Mouse (Mus musculus) retina, postnatal 7 days (tissue): ENCODE data around the gene Tfip11.
"Not testable (repeated sequence)": the region's sequence is repeated elsewhere in the genome, so short reads cannot be mapped to it uniquely, and the experiment has no call there.

Experiments used
- DNase-seq: peaks from one replicate; pipeline ENCODE4 v3.0.0-alpha.2; 2012; ENCODE audit warnings: low read depth, low spot score

Tfip11 gene

DNA sequence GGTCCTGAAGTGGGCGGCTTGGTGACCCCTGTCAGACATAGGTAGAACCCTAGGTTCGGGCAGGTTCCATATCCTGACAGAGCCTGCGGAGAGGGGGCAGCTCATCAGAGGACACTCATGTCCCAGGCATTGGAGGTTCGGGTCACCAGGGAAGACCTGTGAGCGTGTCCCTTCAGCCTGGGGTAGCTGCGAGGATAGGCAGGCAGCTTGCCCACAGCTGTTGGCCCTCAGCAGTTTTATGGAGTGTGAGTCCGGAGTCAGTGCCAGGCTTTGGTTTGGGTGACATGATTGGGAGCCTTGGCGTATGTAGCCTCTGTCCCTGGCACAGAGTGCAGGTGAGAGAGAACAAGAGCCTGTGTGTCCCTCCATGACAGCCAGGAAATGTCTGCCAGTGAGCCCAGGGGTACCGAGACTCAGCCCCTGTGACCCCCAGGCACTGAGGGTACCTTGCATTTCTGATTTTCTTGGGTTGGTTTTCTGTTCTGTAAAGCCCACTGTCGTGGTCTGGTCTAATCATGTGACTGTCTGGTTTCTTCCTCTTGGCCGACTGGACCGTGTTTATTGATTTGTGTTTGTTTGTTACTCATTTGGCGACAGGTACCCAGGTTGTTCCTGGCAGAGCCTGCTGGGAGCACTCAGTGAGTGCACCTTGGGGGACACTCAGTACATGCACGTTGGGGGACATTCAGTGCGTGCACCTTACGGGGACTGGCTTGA lies 36.2 kb upstream of the Tfip11 start:
- DNase-seq, result no peak

GRCm38 (mm10) chr5:112290536-112290880 lies 35.6 kb upstream of the Tfip11 start:
- DNase-seq, result no peak

- no peak for DNase-seq
Observed at GRCm38 (mm10) chr5:112291866-112292265, 34.3 kb upstream of the Tfip11 start.

DNA sequence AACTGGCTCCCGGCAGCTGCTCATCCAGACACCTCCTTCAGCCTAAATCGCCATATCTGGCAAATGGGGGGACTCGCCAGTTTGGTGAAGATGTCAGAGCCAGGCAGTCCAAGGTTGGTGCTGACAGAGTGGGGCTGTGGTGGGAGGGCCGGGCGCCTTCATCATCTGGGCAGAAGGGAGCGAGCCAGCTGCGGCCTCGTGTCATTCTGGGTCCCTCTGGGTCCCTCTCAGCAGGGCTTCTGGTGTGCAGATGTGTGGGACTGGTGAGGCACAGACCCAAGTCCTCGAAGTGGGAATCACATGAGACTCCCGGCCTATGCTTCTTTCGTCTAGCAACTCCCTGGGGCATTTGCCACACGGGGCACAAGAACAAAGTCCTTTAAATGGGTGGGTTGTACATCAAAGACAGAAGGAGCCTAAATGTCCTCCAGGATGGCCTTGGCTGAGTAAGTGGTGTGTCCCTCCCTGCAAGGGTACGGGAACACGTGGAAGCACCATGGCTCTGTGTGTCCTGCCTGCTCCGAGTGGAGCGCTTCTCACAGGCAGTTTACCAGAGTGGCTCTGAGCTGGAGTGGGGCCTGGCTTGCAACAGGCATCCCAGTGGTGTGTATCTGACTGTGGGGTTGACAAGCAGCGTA lies 33.7 kb upstream of the Tfip11 start:
- no peak for DNase-seq

DNA sequence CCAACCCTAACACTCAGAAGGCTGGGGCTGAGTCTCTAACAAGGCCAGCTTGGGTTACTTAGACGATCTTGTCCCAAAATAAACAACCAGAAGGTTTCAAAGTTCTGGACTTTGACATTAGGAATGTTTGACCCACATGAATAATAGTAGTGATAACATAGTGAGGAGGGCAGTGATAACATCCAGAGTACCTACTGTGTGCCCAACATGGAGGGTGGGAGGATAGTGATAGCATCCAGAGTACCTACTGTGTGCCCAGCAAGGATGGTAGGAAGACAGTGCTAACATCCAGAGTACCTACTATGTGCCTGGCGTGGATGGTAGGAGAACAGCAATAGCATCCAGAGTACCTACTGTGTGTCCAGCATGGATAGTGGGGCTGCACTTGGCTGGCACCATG lies 32.4 kb upstream of the Tfip11 start:
- DNase-seq, result no peak

DNA sequence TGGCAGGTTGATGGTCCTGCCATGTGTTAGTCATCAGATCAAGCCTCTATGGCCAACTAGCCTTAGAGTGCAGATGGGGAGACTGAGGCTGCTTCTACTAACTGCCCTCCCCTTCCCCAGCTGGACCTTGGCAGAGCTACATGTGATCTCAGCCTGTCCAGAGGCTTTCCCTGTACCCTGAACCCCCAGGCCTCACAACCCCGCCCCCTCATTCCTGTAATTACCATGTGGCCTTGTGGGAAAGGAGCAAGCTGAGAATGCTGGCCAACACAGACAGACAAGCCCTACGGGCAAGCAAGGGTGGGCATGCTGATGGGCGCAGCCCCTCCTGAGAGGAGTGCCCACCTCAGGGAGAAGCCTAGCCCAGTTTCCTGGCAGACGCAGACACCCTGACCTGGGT lies 31.5 kb upstream of the Tfip11 start:
- no peak for DNase-seq

DNA sequence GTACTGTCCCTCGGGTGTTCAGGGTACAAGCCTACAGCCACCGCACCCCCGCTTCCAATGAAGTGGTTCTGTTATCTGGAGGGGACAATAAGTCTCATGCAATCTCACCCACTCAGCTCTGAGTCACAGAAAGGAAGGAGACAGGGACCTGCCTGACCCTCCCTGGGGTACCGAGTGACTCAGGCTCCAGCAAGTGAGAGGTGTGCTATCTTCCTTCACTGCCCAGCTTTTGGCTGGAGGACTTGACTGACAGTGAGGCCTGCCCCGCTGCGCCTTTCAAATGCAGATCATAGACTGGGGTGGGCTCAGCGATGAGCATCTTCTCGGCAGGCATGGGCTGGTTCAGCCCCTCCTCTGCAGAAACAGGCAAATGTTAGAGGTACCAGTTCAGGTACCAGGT lies 31.0 kb upstream of the Tfip11 start:
- no peak for DNase-seq

- DNase-seq, result no peak
Observed at GRCm38 (mm10) chr5:112295564-112295963, 30.6 kb upstream of the Tfip11 start.

GRCm38 (mm10) chr5:112296404-112297181 lies 29.6 kb upstream of the Tfip11 start:
- no peak for DNase-seq

DNA sequence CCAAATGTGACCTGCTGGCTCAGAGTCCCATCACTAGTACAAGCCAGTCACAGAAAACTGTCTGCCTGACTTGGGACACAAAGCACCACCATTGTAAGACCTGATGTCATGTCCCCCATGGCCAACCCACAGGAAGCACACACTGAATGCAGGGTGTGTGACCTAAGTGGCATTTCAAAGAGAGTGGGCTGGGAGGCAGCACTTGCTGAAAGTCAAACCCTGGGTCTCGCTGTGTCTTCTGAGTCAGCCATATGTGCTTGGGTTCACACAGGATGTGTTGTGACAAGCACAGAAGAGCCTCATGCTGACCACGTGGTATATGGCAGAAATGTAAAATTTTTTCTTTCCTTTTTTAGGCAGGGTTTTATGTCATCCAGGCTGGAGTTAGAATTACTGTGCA lies 28.9 kb upstream of the Tfip11 start:
- DNase-seq, result no peak

DNA sequence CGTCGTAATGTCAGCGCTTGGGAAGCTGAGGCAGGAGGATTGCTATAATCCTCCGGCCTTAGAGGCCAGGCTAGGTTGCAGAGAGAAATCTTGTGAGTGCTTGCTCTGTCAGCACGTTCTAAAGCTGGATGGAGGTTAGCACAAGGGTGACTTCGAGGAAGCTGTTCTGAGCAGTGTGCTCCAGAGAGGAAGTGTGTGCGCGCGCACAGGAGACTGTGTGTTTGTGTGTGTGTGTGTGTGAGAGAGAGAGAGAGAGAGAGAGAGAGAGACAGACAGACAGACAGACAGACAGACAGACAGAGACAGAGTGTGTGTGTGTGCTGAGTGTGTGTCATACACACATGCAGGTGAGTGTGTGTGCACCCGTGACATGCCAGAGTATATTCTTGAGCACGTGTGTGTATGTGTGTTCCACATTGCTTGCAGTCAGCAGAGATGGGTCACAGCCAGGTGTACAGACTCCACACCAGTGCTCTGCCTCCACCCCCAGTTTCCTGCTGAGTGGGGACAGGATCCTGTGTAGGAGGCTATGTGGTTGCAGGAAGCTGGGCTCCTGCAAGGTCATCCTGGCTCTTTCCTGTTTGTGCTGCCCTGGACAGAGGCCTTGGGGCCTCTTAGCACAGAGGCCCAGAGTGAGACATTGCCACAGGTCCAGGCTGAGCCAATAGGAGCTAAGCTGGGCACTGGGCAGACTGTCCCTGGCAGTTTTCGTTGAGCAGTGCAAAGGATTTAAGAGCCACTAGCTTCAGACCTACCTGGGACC lies 27.8 kb upstream of the Tfip11 start:
- no peak for DNase-seq

DNA sequence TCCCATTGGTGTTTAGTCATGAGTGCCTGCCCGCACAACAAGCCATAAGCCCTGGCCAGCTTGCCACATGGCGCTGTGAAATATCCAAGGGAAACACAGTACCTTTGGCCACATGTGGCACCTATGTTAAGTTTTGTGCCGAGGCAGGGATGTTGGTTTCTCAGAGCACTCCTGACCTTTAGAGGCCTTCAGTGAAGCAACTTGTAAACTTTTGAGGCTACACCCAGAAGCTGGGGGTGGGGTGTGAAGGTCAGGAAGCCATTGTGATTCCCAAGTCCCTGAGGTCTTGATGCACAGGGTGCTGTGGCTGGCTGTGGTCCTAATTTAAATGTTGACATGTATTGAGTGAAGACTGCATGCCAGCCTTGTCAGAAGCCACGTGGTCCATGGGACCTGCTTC lies 26.8 kb upstream of the Tfip11 start:
- no peak for DNase-seq

GRCm38 (mm10) chr5:112300112-112300511 lies 26.0 kb upstream of the Tfip11 start:
- no peak for DNase-seq

GRCm38 (mm10) chr5:112300721-112301308 lies 25.3 kb upstream of the Tfip11 start:
- DNase-seq, result no peak

DNA sequence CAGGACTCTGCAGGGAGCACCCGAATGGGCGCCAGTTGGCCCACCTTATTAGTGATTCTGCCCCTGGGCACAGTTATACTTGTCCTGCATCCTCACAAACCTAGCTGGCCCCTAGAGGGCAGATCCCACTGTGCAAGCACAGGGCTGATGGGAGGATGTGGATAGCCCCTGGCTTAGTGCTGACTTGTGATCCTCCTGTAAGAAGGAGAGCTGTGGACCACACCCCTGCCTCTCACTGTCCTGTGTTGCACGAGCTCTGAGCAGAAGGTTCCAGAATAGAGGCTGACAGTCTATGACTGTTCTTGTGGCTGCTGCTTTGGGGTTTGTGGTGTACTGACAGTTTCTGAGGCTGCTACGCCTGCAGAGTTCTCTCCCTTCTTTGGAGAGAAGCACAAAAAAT lies 24.5 kb upstream of the Tfip11 start:
- DNase-seq, result no peak

DNA sequence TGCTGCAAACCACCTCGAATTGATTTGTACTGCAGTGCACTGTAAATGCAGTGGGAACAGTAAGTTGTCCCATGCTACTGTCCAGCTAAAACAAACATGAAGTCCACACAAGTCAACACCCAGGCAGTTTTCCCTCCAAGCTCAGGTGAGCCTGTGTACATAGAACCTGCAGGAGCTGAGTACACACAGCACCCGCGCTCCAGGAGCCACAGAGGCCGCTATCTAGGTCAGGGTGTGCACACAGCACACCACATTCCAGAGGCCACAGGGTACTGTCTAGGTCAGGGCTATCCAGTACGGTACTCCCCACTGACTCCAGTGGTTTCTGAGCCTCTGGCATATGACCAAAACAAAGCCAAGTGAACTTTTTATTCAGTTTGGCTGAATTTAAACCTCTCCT lies 23.8 kb upstream of the Tfip11 start:
- DNase-seq, result no peak

DNA sequence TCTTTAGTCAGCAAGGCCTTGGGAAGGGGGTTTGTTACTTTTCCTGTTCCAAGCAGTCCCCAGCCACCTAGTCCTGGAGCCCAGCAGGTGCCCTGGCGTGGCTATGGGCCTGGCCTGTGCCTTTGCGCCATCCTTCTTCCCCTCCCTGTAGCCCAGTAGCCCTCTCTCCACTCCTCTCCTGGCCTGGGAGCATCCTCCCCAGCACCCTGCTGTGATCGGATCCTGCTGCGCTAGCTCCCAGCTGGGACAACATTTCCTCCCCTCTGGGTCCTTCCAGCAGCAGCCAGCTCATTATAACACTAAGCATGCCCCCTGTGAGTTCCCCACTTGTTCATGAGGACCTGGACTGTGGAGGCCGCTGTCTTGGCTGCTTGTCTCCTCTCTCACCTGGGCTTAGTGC lies 20.3 kb upstream of the Tfip11 start:
- DNase-seq, result no peak

DNA sequence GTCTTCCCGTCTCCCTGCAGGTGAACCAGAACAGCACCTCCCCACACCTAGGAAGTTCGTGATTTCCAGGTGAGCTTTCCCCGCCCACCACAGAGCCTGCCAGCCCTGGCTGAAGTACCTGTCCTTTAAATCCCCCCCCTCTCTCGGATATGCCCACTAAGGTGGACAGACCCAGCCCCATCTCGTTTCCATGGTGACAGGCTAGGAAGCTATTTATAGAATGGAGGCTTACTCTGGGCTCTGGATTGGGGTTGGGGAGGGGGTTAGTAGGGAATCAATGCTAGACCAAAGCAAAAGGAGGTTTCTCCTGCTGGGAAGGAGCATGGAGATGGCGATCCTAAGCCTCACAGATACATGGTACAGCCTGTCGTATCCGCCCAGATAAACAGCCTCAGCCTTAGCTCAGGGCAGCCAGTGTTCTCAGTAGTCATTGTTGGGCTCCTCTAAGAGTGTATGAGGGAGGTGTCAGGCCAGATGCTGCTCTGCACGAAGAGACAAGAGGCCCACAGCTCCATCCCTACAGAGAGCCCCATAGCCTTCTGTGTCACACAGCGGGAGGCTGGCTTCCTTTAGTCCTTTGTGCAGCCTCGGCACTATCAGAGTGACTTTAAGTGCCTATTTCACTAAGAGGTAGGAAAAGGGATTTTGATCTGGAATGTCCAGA lies 12.8 kb upstream of the Tfip11 start:
- no peak for DNase-seq

DNA sequence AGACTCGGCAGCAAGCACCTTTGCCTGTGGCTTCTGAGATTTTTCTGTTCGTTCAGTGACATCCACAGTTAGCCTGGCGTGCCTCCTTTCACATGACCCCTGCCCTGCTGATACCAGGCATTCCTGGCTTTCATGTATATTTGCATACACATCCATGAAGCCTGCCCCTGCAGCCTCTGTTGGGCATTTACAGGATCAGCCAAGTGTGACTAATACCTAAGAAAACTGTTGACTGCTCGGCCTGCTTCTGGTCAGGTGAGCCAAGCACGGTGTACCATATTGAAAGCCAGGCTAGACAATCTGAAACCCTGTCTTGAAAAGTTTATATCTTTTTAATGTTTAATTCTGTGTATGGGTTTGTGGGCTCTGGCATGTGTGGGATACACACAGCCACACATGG lies 9.7 kb upstream of the Tfip11 start:
- no peak for DNase-seq

GRCm38 (mm10) chr5:112317328-112317727 lies 8.8 kb upstream of the Tfip11 start:
- no peak for DNase-seq

GRCm38 (mm10) chr5:112319343-112319742 lies 6.8 kb upstream of the Tfip11 start:
- not testable (repeated sequence) for DNase-seq
